Mouse (Mus musculus) ovary, postnatal 14 days (tissue): ENCODE data around the gene Pcdh9.
A peak's percentile ranks its signal among the peaks of the same experiment; 100 is the strongest.

Source experiments
- DNase-seq: peaks from one replicate; pipeline ENCODE4 v3.0.0; 2022; ENCODE audit warnings: low spot score

Gene Pcdh9

GRCm38 (mm10) chr14:93545575-93545974 lies 344.9 kb downstream of the Pcdh9 start:
- no peak for DNase-seq

- DNase-seq: no peak
Measured at GRCm38 (mm10) chr14:93543970-93544627, 346.4 kb downstream of the Pcdh9 start.

GRCm38 (mm10) chr14:93543561-93543960 lies 346.9 kb downstream of the Pcdh9 start:
- DNase-seq: no peak

- DNase-seq: no peak
Measured at GRCm38 (mm10) chr14:93534928-93535327, 355.6 kb downstream of the Pcdh9 start.

- DNase-seq: no peak
Measured at GRCm38 (mm10) chr14:93523430-93523829, 367.0 kb downstream of the Pcdh9 start.

GRCm38 (mm10) chr14:93520166-93520565 lies 370.3 kb downstream of the Pcdh9 start:
- DNase-seq: no peak

GRCm38 (mm10) chr14:93516679-93517078 lies 373.8 kb downstream of the Pcdh9 start:
- DNase-seq: no peak

- DNase-seq: no peak
Measured at GRCm38 (mm10) chr14:93506107-93506506, 384.4 kb downstream of the Pcdh9 start.

GRCm38 (mm10) chr14:93498813-93499690 lies 391.4 kb downstream of the Pcdh9 start:
- peak; percentile 64 for DNase-seq

GRCm38 (mm10) chr14:93474991-93475390 lies 415.5 kb downstream of the Pcdh9 start:
- peak; percentile 19 for DNase-seq

GRCm38 (mm10) chr14:93472494-93472893 lies 418.0 kb downstream of the Pcdh9 start:
- DNase-seq: no peak

GRCm38 (mm10) chr14:93463360-93463892 lies 427.1 kb downstream of the Pcdh9 start:
- DNase-seq: no peak

GRCm38 (mm10) chr14:93450930-93451665 lies 439.4 kb downstream of the Pcdh9 start:
- DNase-seq: no peak

GRCm38 (mm10) chr14:93441852-93442251 lies 448.6 kb downstream of the Pcdh9 start:
- DNase-seq: no peak

- no peak for DNase-seq
Measured at GRCm38 (mm10) chr14:93437226-93437625, 453.3 kb downstream of the Pcdh9 start.

- no peak for DNase-seq
Measured at GRCm38 (mm10) chr14:93416752-93417151, 473.7 kb downstream of the Pcdh9 start.

- DNase-seq: no peak
Measured at GRCm38 (mm10) chr14:93415496-93415895, 475.0 kb downstream of the Pcdh9 start.

- no peak for DNase-seq
Measured at GRCm38 (mm10) chr14:93409314-93409713, 481.2 kb downstream of the Pcdh9 start.

GRCm38 (mm10) chr14:93407747-93408146 lies 482.7 kb downstream of the Pcdh9 start:
- DNase-seq: no peak

GRCm38 (mm10) chr14:93385090-93385489 lies 505.4 kb downstream of the Pcdh9 start:
- no peak for DNase-seq

GRCm38 (mm10) chr14:93381163-93381562 lies 509.3 kb downstream of the Pcdh9 start:
- no peak for DNase-seq

- no peak for DNase-seq
Measured at GRCm38 (mm10) chr14:93380757-93381156, 509.7 kb downstream of the Pcdh9 start.
